In genomic region chr4:102986917-102987316, GRCm38 (mm10) we compare ENCODE assay signal across 9 mouse cellular contexts. TPM values are rescaled to one million over a fixed set of nuclear protein-coding genes. Genes with fewer than 3 reads are reported as not detected.
DNase-seq lines count a peak whose midpoint lies in the region; ATAC-seq lines count a peak whose summit lies in the region.
"Had no signal": no experiment of that assay in that cellular context is flagged by ENCODE, and none has a peak within 500 bp of the region (broad histone marks: within the 10 kb centered on the region; RNA-seq: fewer than 3 reads in every experiment).

No protein-coding gene starts in this region.

- no peak overlapping the region for H3K27ac ChIP-seq in limb, embryonic 10.5 days

- no peak overlapping the region for H3K4me3 ChIP-seq in limb, embryonic 10.5 days

- peak; percentile 91 for DNase-seq in 3T3-L1 (ENCODE audit: low read depth, low spot score)
- DNase-seq in CD4-positive helper T cell, adult 2 months (ENCODE audit: low read depth, low spot score): peak; percentile 66
- peak; percentile 34 for DNase-seq in brain, embryonic 18.5 days (ENCODE audit: low read depth, low spot score)
- DNase-seq in fibroblast of lung, adult 2 months (ENCODE audit: low read depth): peak; percentile 29
- peak; percentile 68 for DNase-seq in limb, embryonic 10.5 days (ENCODE audit: low spot score)
- peak; percentile 78 for DNase-seq in thymus, postnatal 14 days

- H3K36me3 ChIP-seq in limb, embryonic 10.5 days: no peaks in the 10 kb centered on the region

- 0% methylated on average over 2 of the region's 2 CpGs for WGBS in limb, embryonic 10.5 days

- peaks cover 16% of the 10 kb centered on the region for H3K4me1 ChIP-seq in limb, embryonic 10.5 days

- H3K27me3 ChIP-seq in limb, embryonic 10.5 days (ENCODE audit: low read depth, poor library complexity, severe bottlenecking): no peaks in the 10 kb centered on the region

- no peaks in the 10 kb centered on the region for H3K9me3 ChIP-seq in limb, embryonic 10.5 days (replicated peaks)

- ATAC-seq in inflammation-experienced regulatory T-cells, adult 6 months: peak; percentile 74
- peak; percentile 77 for ATAC-seq in monocyte, adult 5-6 weeks (replicated peaks; ENCODE audit: insufficient number of reproducible peaks, low FRiP score, low TSS enrichment, poor library complexity, severe bottlenecking)

RNA-seq across cellular contexts. Expression of gene Tctex1d1, which starts 8.5 kb away (rescaled TPM):
- polyA plus RNA-seq in inflammation-experienced regulatory T-cells, adult 6 months (2017; shearing (Covaris generic)): under 1 TPM in 1 of 3 experiments, not detected in 2; 0.58 TPM
- polyA plus RNA-seq in limb, embryonic 10.5 days (2016; fragmentation: Nextera tagmentation; extraction: Ambion mirVana): 0.10 and 0.25 TPM in 2 replicates
- 0.58 TPM in 1 of 3 replicates, not detected in the others for total RNA-seq in monocyte, adult 5-6 weeks (2017)
- polyA plus RNA-seq: heart, embryonic 14.5 days had no signal

RNA-seq across cellular contexts. Expression of gene Insl5, which starts 39.7 kb away (rescaled TPM):
- polyA plus RNA-seq in inflammation-experienced regulatory T-cells, adult 6 months (2017; shearing (Covaris generic)): not detected
- not detected in 2 replicates for polyA plus RNA-seq in limb, embryonic 10.5 days (2016; fragmentation: Nextera tagmentation; extraction: Ambion mirVana)
- not detected in 3 replicates for total RNA-seq in monocyte, adult 5-6 weeks (2017)
- polyA plus RNA-seq: heart, embryonic 14.5 days had no signal

Comparison
In these comparisons a context has a peak if more than half of its experiments do, and no peak if none do; other contexts are left out.
1. DNase-seq: peak in every context shown above with its lines; median percentile 91 in 3T3-L1; 78 in thymus, postnatal 14 days; 68 in limb, embryonic 10.5 days; 66 in CD4-positive helper T cell, adult 2 months; 34 in brain, embryonic 18.5 days; 29 in fibroblast of lung, adult 2 months.